Mouse (Mus musculus) 416B (cell line): ENCODE data around the gene 9230102O04Rik.
A peak's percentile ranks its signal among the peaks of the same experiment; 100 is the strongest.

ENCODE experiments used
- DNase-seq: peaks from one replicate; pipeline ENCODE4 v3.0.0; 2011; ENCODE audit warnings: low read depth

The 9230102O04Rik gene

DNA sequence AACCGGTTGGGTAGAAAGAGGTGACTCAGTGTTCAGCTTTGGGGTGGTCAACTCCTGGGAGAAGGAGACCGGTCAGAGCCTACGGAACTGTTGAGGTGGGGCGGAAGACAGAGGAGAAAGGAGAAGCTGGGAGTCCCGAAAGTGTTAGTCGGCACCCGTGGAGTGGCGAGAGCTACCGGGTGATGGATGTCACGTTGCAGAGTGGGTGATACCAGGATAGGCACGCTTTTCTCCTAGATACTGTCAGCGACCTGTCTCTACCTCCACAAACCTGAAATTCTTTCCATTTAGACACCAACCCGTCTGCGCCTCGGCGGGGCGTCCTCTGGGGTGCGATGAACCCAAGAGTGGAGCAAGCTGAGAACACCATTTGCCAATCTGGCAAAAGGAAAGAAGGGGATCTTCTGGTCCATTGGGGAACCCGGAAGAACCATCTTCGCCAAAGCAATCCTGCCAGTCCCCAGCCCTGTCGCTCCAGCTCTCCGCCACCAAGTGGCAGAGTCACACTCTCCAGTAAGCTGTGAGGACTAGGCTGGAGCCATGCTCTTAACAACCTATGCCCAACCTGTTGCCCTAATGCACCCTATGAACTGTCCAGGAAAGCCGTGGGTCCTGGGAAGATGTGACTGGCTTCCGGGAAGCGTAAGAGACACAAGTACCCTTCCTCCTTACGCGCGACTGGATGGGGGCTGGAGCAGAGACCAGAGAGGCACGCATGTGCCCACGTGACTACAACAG is at the start of gene 9230102O04Rik:
Gene 9230102O04Rik, minus strand, starts transcription at position 628 of the 738 bp plus-strand sequence.
- DNase-seq: no peak

GRCm38 (mm10) chr2:9935965-9936364 is 46.6 kb upstream of the 9230102O04Rik start:
- no peak for DNase-seq

- no peak for DNase-seq
These were observed 37.6 kb upstream of the 9230102O04Rik start for GRCm38 (mm10) chr2:9926905-9927283.

DNA sequence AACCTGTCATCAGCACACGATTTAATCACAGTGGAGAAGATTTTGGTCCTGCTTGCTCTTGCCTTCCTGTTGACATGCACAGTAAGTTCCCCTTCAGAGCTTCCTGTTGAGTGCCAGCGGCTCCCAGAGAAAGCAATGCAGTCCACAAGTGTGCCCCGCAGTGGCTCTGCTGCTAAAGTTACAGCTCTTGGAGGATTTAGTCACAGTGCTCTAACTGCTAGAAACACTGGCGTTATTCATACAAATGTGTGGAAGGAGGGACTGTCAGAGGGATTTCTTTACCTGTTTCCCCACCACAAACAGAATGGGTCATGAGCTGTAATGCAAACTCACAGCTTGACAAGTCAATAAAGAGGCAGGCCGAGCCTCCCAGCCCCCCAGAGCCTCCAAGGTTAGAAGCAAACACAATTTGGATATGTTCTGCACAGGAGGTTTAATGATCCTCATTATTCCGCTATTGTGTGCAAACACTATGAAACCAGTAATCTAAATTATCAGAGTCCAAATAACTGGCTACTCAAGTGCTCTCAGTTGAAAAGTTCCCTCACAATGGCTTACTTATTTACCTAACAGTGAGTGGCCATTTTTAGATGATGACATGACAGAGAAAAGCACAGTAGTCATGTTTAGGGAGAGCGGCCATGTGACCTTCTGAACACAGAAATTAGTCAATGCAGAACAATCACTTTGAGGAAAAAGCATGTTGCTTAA is 37.0 kb upstream of the 9230102O04Rik start:
- DNase-seq: peak; percentile 48

DNA sequence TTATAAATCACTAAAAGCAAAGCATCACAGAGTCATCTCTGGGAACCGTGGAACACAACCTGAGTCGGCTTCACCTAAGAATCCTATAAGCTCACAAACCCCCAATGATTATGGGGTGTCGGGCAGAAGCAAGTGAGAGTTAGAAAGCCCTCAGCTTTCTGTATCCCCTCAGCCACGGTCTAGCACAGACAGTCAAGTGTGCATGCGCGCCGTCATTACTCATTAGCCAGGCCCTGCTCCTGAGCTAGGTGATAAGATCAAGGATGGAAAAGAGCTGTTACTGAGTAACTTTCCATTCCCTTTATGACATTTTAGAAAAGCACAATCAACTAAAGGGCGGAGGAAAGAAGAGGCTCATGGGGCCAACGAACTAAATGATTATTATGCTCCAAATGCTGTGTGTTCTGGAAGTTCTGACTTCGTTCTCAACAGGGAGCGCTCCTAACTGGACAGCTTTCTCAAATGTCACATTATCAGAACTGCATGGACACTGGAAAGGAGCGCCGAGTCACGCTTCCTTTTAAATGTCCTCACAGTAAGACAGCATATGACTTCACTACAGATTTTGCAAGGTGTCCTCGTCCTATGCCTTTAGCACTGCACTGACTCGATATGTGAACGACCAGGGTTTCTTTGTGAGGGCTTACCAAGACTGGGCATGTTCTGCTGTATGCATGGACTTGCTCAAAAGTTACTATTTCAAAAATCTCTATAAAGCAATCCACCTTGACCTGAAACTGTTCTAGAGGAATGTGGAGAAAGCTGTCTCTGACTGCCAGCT is 29.5 kb upstream of the 9230102O04Rik start:
- peak; percentile 22 for DNase-seq

DNA sequence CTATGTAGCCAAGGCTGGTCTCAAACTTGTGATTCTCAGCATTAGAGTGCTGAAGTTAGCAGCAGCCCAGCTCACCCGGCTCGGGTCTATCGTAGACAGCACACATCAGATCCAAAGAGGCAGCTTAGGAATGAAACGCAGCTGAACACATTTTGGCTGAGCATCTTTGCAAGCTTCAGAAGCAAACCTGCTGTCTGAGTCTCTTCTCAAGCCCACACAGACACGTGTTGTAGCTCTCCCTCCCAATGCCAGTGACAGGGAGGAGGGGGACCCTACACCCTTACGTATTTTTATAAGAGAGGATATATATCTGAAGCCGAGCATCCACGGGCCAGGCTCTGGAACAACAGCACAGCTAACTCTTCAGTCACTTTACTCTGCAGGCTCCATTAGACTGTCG is 28.3 kb upstream of the 9230102O04Rik start:
- DNase-seq: no peak

- no peak for DNase-seq
These were observed 16.7 kb upstream of the 9230102O04Rik start for GRCm38 (mm10) chr2:9905995-9906394.

GRCm38 (mm10) chr2:9903854-9904560 is 14.7 kb upstream of the 9230102O04Rik start:
- DNase-seq: peak; percentile 85

DNA sequence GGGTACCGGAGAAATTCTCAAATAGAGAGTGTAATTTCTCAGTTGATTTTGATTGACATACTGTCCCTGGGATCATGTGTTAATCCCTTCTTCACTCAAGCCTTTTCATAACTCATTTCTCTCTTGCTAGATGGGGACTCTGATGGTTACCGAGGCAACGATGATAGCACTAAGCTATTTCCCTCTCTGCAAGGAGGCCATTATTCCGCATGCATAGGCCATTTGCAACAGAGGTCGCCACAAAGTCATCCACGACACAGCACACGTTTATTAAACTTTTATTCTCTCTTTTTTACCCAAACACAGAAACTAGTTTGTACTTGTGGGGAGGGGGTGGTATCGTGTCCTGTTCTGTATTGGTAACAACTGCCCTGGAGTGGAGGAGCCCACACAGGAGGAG is 8.5 kb upstream of the 9230102O04Rik start:
- DNase-seq: no peak

GRCm38 (mm10) chr2:9896097-9896770 is 6.9 kb upstream of the 9230102O04Rik start:
- no peak for DNase-seq

DNA sequence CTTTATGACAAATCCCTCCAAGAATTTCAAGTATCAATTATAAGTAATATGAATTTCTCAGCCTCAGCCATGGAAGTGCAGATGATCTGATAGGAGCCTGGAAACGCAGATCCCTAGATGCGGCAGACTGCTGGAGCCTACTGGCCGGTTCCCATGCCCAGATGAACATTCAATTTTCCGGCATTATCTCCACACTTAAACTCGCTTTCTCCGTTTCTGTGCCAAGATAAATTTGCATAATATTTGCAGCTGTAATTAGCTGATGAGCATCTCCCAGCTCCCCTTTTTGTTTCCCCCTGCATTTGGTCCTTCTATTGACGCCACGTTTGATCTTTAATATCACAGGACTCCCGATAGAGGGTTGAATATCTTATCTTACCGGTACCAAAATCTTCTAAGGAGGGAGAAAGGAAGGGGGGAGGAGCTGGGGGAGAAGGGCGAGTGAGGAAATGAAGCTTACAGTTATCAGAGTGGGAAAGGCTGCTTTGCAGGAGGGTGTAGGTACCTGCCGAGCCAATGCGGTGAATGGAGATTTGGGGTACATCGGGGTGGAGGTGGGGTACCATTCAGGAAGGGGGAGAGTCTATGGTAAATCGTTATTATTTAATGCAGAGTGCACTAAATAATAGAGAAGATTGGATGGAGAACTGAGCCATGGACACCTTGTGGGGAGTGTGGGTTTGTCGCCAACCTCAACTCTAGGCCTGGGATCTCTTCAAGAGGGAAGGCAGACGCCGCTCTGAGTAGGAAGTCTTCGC is 5.7 kb upstream of the 9230102O04Rik start:
- no peak for DNase-seq

DNA sequence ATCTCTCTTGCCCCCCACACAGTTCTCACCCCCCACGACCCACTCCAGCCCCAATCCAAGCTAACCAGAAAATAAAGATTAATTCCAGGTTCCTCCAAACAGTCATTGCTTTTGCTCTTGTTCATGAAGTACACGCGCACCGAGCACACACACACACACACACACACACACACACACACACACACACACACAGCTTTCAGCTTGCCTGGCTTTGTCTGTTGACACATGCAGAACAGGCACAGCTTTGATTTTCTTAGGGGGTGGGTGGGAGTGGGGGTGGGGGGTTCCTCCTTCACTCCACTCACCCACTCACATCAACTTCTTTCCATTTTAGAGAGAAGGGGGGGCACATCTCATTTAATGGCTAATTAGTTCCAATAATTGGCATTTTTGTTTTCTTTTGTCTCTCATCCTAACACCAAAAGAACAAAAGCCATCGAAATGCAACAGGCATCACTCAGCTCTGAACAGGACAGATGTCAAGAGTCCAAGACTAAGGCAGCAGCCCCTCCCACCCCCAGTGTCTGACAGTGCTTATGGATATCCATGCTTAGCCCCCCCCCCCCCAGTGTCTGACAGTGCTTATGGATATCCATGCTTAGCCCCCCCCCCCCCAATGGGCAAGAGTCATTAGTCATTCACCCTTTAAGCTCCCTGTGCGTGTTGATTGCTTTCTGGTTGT is 4.1 kb upstream of the 9230102O04Rik start:
- DNase-seq: no peak

GRCm38 (mm10) chr2:9892541-9892940 is 3.2 kb upstream of the 9230102O04Rik start:
- DNase-seq: no peak

DNA sequence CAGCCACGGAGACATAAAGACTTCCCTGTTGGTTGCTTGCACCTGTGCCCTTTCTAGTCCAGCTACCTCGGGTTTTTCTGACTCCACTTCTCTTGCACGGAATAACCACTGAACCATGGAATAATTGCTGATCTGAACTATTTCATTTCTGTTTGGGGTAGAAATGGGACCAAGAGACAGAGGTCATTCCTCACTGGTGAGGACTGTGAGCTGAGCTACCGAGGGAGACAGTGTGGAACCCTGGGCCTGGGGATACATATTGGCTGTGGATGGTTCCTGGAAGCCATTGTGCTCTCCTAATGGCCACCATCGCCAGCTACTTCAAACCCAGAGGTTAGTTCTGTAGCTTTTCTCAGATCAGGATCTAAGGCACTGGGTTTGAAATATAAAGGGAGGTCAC is 1.6 kb upstream of the 9230102O04Rik start:
- DNase-seq: no peak

DNA sequence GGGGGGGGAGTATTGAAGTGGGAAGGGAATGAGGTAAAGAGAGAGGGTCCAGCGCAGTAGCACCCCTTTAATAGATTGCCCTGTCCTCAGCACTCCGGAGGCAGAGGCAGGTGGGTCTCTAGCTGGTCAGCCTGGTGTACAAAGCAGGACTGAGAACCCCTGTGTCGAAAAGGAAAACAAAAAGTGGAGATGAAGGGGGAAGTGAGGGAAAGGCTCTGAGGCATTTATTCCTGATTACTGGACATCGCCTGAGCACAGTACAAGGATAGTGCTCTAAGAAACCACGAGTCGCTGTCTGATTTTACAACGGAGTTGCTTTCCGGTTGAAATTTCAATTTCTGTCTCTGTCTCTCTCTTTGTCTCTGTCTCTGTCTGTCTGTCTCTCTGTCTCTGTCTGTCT is 911 bp upstream of the 9230102O04Rik start:
- DNase-seq: no peak

- DNase-seq: no peak
These were observed 377 bp upstream of the 9230102O04Rik start, which contains the start of gene Gata3 for GRCm38 (mm10) chr2:9889651-9890183. Gene Gata3 (minus strand): TSS chr2:9890034.

GRCm38 (mm10) chr2:9887636-9888035 is 1.7 kb downstream of the 9230102O04Rik start:
- no peak for DNase-seq

- DNase-seq: no peak
These were observed 2.3 kb downstream of the 9230102O04Rik start for GRCm38 (mm10) chr2:9886921-9887610.

- no peak for DNase-seq
These were observed 3.3 kb downstream of the 9230102O04Rik start for GRCm38 (mm10) chr2:9886031-9886430.
